Mouse (Mus musculus): ENCODE measurements around the gene Aspa. TPM values are rescaled to one million over a fixed set of nuclear protein-coding genes. Genes with fewer than 3 reads are reported as not detected.

Aspa gene
- polyA plus RNA-seq, 1 experiment, result 0.53 TPM

DNA sequence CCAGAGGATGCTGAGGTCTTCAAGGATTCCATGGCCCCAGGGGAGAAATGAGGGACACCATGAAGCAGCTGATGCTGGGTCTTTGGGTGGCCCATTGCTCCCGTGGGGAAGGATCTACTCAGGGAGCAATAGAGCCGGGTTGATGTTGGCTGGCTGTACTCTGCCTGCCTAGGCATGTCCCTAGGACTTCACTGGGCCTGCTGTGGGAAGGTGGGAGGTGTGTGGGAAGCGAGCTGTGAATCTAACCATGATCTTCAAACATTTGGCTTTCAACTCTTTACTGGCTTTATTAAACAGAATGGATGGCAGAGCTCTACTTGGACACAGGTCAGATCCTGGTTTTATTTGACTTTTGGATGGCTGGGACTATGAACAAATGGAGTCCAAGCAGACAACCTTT lies 68.9 kb downstream of the Aspa start:
- TF ChIP-seq POLR2A (IDR thresholded peaks at IDR 0.05; ENCODE audit: low read depth, low read length) (no peak), CTCF (IDR thresholded peaks at IDR 0.05; ENCODE audit: borderline replicate concordance, insufficient read depth, low read length) (no peak)
- no peak overlapping the region for H3K4me3 ChIP-seq (ENCODE audit: insufficient read depth, low read length)
- no peaks in the 10 kb centered on the region for H3K4me1 ChIP-seq (ENCODE audit: control insufficient read depth, insufficient read depth, low read length)
- no peak overlapping the region for H3K27ac ChIP-seq (ENCODE audit: insufficient read depth, low read length)

DNA sequence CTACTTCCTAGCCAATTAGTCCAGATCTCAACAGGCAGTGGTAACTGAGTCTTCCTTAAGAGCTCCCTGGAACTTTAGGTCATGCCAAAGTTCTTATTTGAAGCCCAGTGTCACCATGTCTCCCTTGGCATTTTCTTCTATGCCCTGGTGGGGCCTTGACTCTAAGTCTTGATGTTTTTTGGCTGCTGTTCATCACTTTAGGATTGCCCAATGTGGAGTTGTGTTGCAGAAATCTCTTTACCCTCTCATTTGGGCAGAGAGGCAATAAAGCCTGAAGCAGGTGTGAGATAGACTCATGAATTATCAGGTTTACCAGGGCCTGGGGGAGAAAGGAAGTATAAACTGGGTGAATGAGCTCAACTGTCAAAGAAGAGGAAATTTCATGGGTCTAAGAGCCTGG lies 70.7 kb downstream of the Aspa start:
- Histone ChIP-seq H3K4me3 (ENCODE audit: insufficient read depth, low read length) (no peak overlapping the region), H3K4me1 (ENCODE audit: control insufficient read depth, insufficient read depth, low read length) (no peaks in the 10 kb centered on the region)
- TF ChIP-seq POLR2A (IDR thresholded peaks at IDR 0.05; ENCODE audit: low read depth, low read length) (no peak), CTCF (IDR thresholded peaks at IDR 0.05; ENCODE audit: borderline replicate concordance, insufficient read depth, low read length) (no peak)

DNA sequence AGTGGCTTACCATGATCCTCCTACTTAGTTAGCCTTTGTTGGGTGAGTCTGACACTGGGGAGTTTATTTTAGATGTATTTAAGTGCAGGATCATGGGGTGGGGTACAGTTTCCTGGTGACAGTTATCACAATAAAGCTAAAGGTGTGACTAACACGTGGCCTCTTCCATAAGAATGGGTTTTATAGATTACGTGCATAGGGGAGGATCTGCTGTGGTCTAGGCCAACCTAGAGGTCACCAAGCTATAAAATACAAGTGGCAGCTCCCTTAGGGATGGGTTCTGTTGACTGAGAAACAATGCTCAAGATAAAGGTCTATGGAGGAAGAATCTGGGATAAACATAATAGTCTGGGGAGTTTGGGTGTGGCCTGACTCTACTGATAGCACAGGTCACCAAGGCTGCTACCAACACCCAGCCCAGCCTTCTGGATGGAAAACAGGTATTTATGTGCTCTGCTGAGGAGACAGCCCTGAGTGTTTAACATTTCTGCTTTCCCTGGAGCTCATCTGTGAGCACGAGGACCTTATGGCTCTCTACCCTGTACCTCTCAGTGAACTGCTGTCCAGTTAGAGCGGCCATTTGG lies 71.9 kb downstream of the Aspa start:
- TF ChIP-seq CTCF (IDR thresholded peaks at IDR 0.05; ENCODE audit: borderline replicate concordance, insufficient read depth, low read length), result no peak
- TF ChIP-seq POLR2A (IDR thresholded peaks at IDR 0.05; ENCODE audit: low read depth, low read length), result no peak
- Histone ChIP-seq H3K4me1 (ENCODE audit: control insufficient read depth, insufficient read depth, low read length) (no peaks in the 10 kb centered on the region), H3K27ac (ENCODE audit: insufficient read depth, low read length) (no peak overlapping the region), H3K4me3 (ENCODE audit: insufficient read depth, low read length) (no peak overlapping the region)

More for the DNA sequence above, 70.7 kb downstream of the Aspa start:
- H3K27ac ChIP-seq (ENCODE audit: insufficient read depth, low read length), result no peak overlapping the region

Other genes with a start within 250 kb of the Aspa start
- not detected in 2 replicates for gene Itgae, start 239.0 kb downstream of the Aspa start, polyA plus RNA-seq (2011; ENCODE audit: insufficient read length, low read depth, missing spikeins)
- 5.6 and 6.4 TPM in 2 replicates for gene Haspin, start 191.3 kb downstream of the Aspa start, polyA plus RNA-seq (2011; ENCODE audit: insufficient read length, low read depth, missing spikeins)
- 4.2 and 4.5 TPM in 2 replicates for gene P2rx5, start 169.2 kb downstream of the Aspa start, polyA plus RNA-seq (2011; ENCODE audit: insufficient read length, low read depth, missing spikeins)
- 37.9 and 40.7 TPM in 2 replicates for gene Emc6, start 152.6 kb downstream of the Aspa start, polyA plus RNA-seq (2011; ENCODE audit: insufficient read length, low read depth, missing spikeins)
- 129 and 131 TPM in 2 replicates for gene Tax1bp3, start 152.5 kb downstream of the Aspa start, polyA plus RNA-seq (2011; ENCODE audit: insufficient read length, low read depth, missing spikeins)
- 17.9 and 22.1 TPM in 2 replicates for gene Ctns, start 130.6 kb downstream of the Aspa start, polyA plus RNA-seq (2011; ENCODE audit: insufficient read length, low read depth, missing spikeins)
- 2.2 and 2.4 TPM in 2 replicates for gene Shpk, start 130.1 kb downstream of the Aspa start, polyA plus RNA-seq (2011; ENCODE audit: insufficient read length, low read depth, missing spikeins)
- not detected in 2 replicates for gene Trpv1, start 95.3 kb downstream of the Aspa start, polyA plus RNA-seq (2011; ENCODE audit: insufficient read length, low read depth, missing spikeins)
- gene Trpv3, start 62.2 kb downstream of the Aspa start, polyA plus RNA-seq (2011; ENCODE audit: insufficient read length, low read depth, missing spikeins), result not detected in 2 replicates
- gene Gm49340, start 145 bp upstream of the Aspa start, polyA plus RNA-seq (2011; ENCODE audit: insufficient read length, low read depth, missing spikeins), result not detected in 2 replicates
- gene Spata22, start 145 bp upstream of the Aspa start, polyA plus RNA-seq (2011; ENCODE audit: insufficient read length, low read depth, missing spikeins), result not detected in 2 replicates
- gene Olfr20, start 21.2 kb upstream of the Aspa start, polyA plus RNA-seq (2011; ENCODE audit: insufficient read length, low read depth, missing spikeins), result not detected in 2 replicates
- gene Olfr376, start 41.6 kb upstream of the Aspa start, polyA plus RNA-seq (2011; ENCODE audit: insufficient read length, low read depth, missing spikeins), result not detected in 2 replicates
- not detected in 2 replicates for gene Olfr1, start 70.0 kb upstream of the Aspa start, polyA plus RNA-seq (2011; ENCODE audit: insufficient read length, low read depth, missing spikeins)
- gene Olfr378, start 98.9 kb upstream of the Aspa start, polyA plus RNA-seq (2011; ENCODE audit: insufficient read length, low read depth, missing spikeins), result not detected in 2 replicates
- not detected in 2 replicates for gene Olfr380, start 127.9 kb upstream of the Aspa start, polyA plus RNA-seq (2011; ENCODE audit: insufficient read length, low read depth, missing spikeins)
- gene Olfr381, start 162.0 kb upstream of the Aspa start, polyA plus RNA-seq (2011; ENCODE audit: insufficient read length, low read depth, missing spikeins), result not detected in 2 replicates
- not detected in 2 replicates for gene Olfr382, start 187.6 kb upstream of the Aspa start, polyA plus RNA-seq (2011; ENCODE audit: insufficient read length, low read depth, missing spikeins)

Data from embryonic fibroblast, embryonic 13.5 days (primary cell).